Mouse (Mus musculus) bone marrow, adult 2 months (tissue): Measurements from ENCODE around the gene Luc7l2.

Experiments
- CTCF ChIP-seq: fragments of 200-500 bp; IDR thresholded peaks from 2 replicates; pipeline ENCODE4 v1.5.1; 2011; ENCODE audit warnings: low read length, control low read depth; ENCODE audit not compliant: control insufficient read depth, insufficient read depth
- POLR2A ChIP-seq: fragments of 200-500 bp; IDR thresholded peaks from 2 replicates; pipeline ENCODE4 v1.6.1; 2011; ENCODE audit warnings: low read depth, mild to moderate bottlenecking, control low read depth, low read length, borderline replicate concordance; ENCODE audit not compliant: control insufficient read depth

DNA sequence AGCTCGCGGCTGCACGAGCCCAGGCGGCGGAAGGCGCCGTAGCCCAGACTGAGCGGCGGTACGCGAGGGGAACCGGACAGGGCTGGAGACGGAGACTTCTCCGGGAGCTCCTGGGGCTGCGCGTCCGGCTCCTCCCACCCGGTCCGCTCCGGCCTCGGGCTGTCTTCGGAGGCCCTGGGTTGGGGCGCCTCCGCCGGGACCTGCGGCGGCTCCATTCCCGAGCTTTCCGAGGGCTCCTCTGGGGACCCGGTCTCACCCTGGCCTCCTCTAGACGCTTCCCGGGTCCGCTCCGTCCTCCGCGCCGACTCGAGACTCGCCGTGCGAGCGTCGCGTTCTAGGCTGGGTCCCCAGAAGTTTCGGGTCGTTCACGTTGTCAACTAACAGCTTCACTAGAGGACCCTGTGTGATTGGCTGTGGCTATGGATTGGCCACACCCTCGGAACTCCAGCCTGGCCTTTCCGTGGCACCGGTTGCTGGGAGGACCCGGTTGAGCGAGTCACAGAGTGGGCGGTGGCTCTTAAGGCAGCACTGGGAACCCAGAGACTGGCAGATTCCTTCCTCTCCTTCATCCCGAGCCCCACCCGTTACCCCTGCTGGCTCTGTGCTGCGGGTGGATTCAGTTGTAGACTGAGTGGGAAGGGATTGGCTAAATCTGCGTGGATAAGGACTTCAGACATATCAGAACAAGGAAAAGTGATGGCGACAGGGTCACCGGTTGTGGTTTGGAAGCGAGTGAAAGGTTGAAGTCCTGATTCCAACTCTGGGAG is 85.9 kb downstream of the Luc7l2 start, which contains the start of gene Klrg2:
- no peak for TF ChIP-seq POLR2A
- no peak for TF ChIP-seq CTCF
